26 mouse cellular contexts compared by ENCODE assay signal in the genomic region with DNA sequence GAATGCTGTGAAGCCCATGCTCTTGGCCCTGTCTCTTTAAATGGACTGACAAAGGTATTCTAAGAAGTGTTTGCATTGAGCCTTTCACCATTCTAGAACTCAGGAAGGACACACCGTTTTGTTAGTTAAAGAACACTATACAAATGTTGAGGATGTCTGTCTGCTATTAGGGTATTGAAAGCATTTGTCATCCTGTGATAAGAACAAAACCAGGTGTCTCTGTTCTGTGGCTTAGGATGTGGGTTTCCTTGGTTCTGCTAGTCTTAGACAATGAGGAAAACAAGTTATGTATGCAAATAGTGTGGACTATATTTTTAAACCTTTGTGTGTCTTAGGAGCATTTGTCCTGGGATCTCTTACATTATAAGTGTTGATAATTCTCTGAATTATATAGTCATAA.
DNase-seq lines count a peak whose midpoint lies in the region; TF ChIP-seq lines count a peak whose summit lies in the region.
"Had no signal": no experiment of that assay in that cellular context is flagged by ENCODE, and none has a peak within 500 bp of the region (broad histone marks: within the 10 kb centered on the region; RNA-seq: fewer than 3 reads in every experiment).

No protein-coding gene starts in this region.

- TF ChIP-seq POLR2A in CH12.LX (IDR thresholded peaks at IDR 0.05; ENCODE audit: low read depth, low read length), result no peak

- no peaks in the 10 kb centered on the region for H3K9me3 ChIP-seq in CH12.LX (replicated peaks; ENCODE audit: low read length)
- H3K9me3 ChIP-seq: hindbrain, embryonic 10.5 days; kidney, embryonic 15.5 days; limb, embryonic 13.5 days; midbrain, embryonic 13.5 days; stomach, embryonic 15.5 days had no signal

- no peak overlapping the region for H3K27ac ChIP-seq in CH12.LX (ENCODE audit: insufficient read depth, low read depth)
- H3K27ac ChIP-seq: forebrain, embryonic 13.5 days; hindbrain, embryonic 10.5 days; hindbrain, postnatal 0 days; kidney, embryonic 15.5 days; limb, embryonic 13.5 days; macrophage; midbrain, embryonic 13.5 days; stomach, embryonic 15.5 days had no signal

- H3K36me3 ChIP-seq in CH12.LX (replicated peaks in 1 of 2; ENCODE audit: control insufficient read depth in 1 of 2, insufficient read depth in 1 of 2, low read length in 1 of 2), result peaks cover 0 to 2% of the 10 kb centered on the region in 2 experiments
- H3K36me3 ChIP-seq: hindbrain, embryonic 10.5 days; kidney, embryonic 15.5 days; limb, embryonic 13.5 days; midbrain, embryonic 13.5 days; stomach, embryonic 15.5 days had no signal

- dilution Hi-C loops in CH12.LX (cut with MboI; ENCODE audit: extremely low pct_ligation_motif_present, extremely low pct_unique_long_range_greater_than_20kb, low sequenced_read_pairs), result no loop called here

- H3K4me2 ChIP-seq in CH12.LX (ENCODE audit: insufficient read depth, low read depth, poor library complexity, severe bottlenecking), result peak overlapping the region; percentile 5; the same call in 1 of the 2 replicates
- H3K4me2 ChIP-seq: forebrain, embryonic 13.5 days; kidney, embryonic 15.5 days; limb, embryonic 13.5 days; liver, embryonic 11.5 days; midbrain, embryonic 13.5 days; stomach, embryonic 15.5 days had no signal

- TF ChIP-seq EP300 in CH12.LX (IDR thresholded peaks at IDR 0.05; ENCODE audit: low read length), result peak; percentile 62

- in situ Hi-C loops in CH12.LX (cut with MboI; ENCODE audit: low pct_ligation_motif_present, low pct_unique_long_range_greater_than_20kb, low sequenced_read_pairs), result no loop called here

- peaks cover 4 to 13% of the 10 kb centered on the region in 2 experiments; a peak in 3 of 4 replicates for H3K4me1 ChIP-seq in CH12.LX (ENCODE audit: control insufficient read depth in 1 of 2, insufficient read depth in 2 of 2)
- H3K4me1 ChIP-seq: forebrain, embryonic 13.5 days; hindbrain, embryonic 10.5 days; kidney, embryonic 15.5 days; limb, embryonic 13.5 days; midbrain, embryonic 13.5 days; stomach, embryonic 15.5 days had no signal

- TF ChIP-seq RAD21 in CH12.LX (IDR thresholded peaks at IDR 0.05; ENCODE audit: low read depth, low read length), result no peak

- no peak overlapping the region for H3K4me3 ChIP-seq in CH12.LX (replicated peaks in 1 of 3; ENCODE audit: low read depth in 2 of 3, low read length in 2 of 3, poor library complexity in 1 of 3)
- H3K4me3 ChIP-seq: forebrain, embryonic 13.5 days; hindbrain, embryonic 10.5 days; kidney, embryonic 15.5 days; limb, embryonic 13.5 days; midbrain, embryonic 13.5 days; stomach, embryonic 15.5 days had no signal

- no peak for TF ChIP-seq CTCF in CH12.LX (conservative IDR thresholded peaks at IDR 0.05 in 1 of 2, IDR thresholded peaks at IDR 0.05 in 1 of 2; ENCODE audit: low read depth in 2 of 2, low read length in 2 of 2)

- 0 out of 2 replicates have a peak, but pooled peaks cover 3% of the 10 kb centered on the region for H3K79me2 ChIP-seq in CH12.LX (replicated peaks; ENCODE audit: control insufficient read depth, extremely low read depth, insufficient read depth, poor library complexity, severe bottlenecking)

- H3K27me3 ChIP-seq in CH12.LX (replicated peaks), result no peaks in the 10 kb centered on the region
- H3K27me3 ChIP-seq: forebrain, embryonic 13.5 days; kidney, embryonic 15.5 days; limb, embryonic 13.5 days; midbrain, embryonic 13.5 days; stomach, embryonic 15.5 days had no signal

- no peak overlapping the region for H3K9ac ChIP-seq in CH12.LX (ENCODE audit: insufficient read depth, low read depth)
- H3K9ac ChIP-seq: forebrain, embryonic 13.5 days; kidney, embryonic 15.5 days; limb, embryonic 13.5 days; midbrain, embryonic 13.5 days; stomach, embryonic 15.5 days had no signal

- DNase-seq in A20 (ENCODE audit: low read depth, low spot score) (peak; percentile 15), CH12.LX (ENCODE audit: extremely low read depth) (peak; percentile 46), ZHBTc4 (ENCODE audit: low read depth, low spot score) (peak; percentile 32)
- DNase-seq in naive thymus-derived CD4-positive, alpha-beta T cell, adult 2 months (ENCODE audit: low read depth), result peak; percentile 42
- DNase-seq in layer of hippocampus, postnatal 10 days (ENCODE audit: low spot score in 2 of 2), result no peak
- no peak for DNase-seq in kidney, adult 11 months
- DNase-seq in retina, postnatal 1 day, result no peak
- DNase-seq: adrenal gland, adult 2 months; adrenal gland, postnatal 36 days; B cell, adult 2 months; cerebellum, adult 2 months; cerebellum, postnatal 36 days; gastrocnemius, postnatal 14 days; heart, postnatal 14 days; kidney, postnatal 25 days; right cerebral cortex, postnatal 25 days; thymus, postnatal 25 days had no signal

TF ChIP-seq in CH12.LX, 34 proteins besides CTCF, POLR2A, EP300 and RAD21:
- no peak for TF ChIP-seq HCFC1 (IDR thresholded peaks at IDR 0.05; ENCODE audit: low read depth, low read length)
- TF ChIP-seq TBP (conservative IDR thresholded peaks at IDR 0.05; ENCODE audit: low read depth, low read length), result no peak
- TF ChIP-seq IRF4 (IDR thresholded peaks at IDR 0.05; ENCODE audit: low read depth, low read length), result 0 out of 2 replicates have a peak, but pooled peaks have one; percentile 19
- TF ChIP-seq ZC3H11A (IDR thresholded peaks at IDR 0.05; ENCODE audit: low read depth, low read length), result no peak
- 0 out of 2 replicates have a peak, but pooled peaks have one; percentile 19 for TF ChIP-seq MEF2A (IDR thresholded peaks at IDR 0.05; ENCODE audit: borderline replicate concordance, low read depth, low read length)
- peak; percentile 46; the same call in 1 of the 2 replicates for TF ChIP-seq ETS1 (conservative IDR thresholded peaks at IDR 0.05; ENCODE audit: low read depth, low read length)

Comparison
In these comparisons a context has a peak if more than half of its experiments do, and no peak if none do; other contexts are left out.
1. DNase-seq: peak in A20 (single experiment), CH12.LX (single experiment), ZHBTc4 (single experiment) and naive thymus-derived CD4-positive, alpha-beta T cell, adult 2 months (single experiment); none in layer of hippocampus, postnatal 10 days (0 of 2), kidney, adult 11 months (single experiment) and retina, postnatal 1 day (single experiment).